Mouse (Mus musculus) hindbrain, embryonic 15.5 days (tissue): Measurements from ENCODE around the gene Ptgfr. TPM values are rescaled to one million over a fixed set of nuclear protein-coding genes. Genes with fewer than 3 reads are reported as not detected.

ENCODE experiments used
- ATAC-seq: fragments of 200-750 bp; cut with Nextera tagmentation; 2 replicates; pipeline ENCODE4 v1.8.0; 2017; ENCODE audit warnings: low read depth, moderate number of reproducible peaks, moderate TSS enrichment; ENCODE audit not compliant: low FRiP score
- H3K27ac ChIP-seq: fragments of 300-500 bp; sonication (generic); replicated peaks from 2 replicates; pipeline ENCODE4 v1.5.1; 2015; ENCODE audit warnings: mild to moderate bottlenecking, inconsistent platforms
- H3K27me3 ChIP-seq: fragments of 300-500 bp; sonication (generic); 2 replicates; pipeline ENCODE4 v1.6.1; 2015; ENCODE audit warnings: control low read depth, inconsistent platforms
- H3K36me3 ChIP-seq: fragments of 300-500 bp; sonication (generic); 2 replicates; pipeline ENCODE4 v1.6.1; 2015; ENCODE audit warnings: control low read depth, inconsistent platforms
- H3K4me1 ChIP-seq: fragments of 300-500 bp; sonication (generic); replicated peaks from 2 replicates; pipeline ENCODE4 v1.6.1; 2015; ENCODE audit warnings: control low read depth, inconsistent platforms
- H3K4me2 ChIP-seq: fragments of 300-500 bp; sonication (generic); 2 replicates; pipeline ENCODE4 v1.6.1; 2015; ENCODE audit warnings: moderate library complexity, mild to moderate bottlenecking, inconsistent platforms
- H3K4me3 ChIP-seq: fragments of 300-500 bp; sonication (generic); 2 replicates; pipeline ENCODE4 v1.5.1; 2015; ENCODE audit warnings: mild to moderate bottlenecking, inconsistent platforms
- H3K9ac ChIP-seq: fragments of 300-500 bp; sonication (generic); 2 replicates; pipeline ENCODE4 v1.6.1; 2015; ENCODE audit warnings: inconsistent platforms
- H3K9me3 ChIP-seq: fragments of 300-500 bp; sonication (generic); 2 replicates; pipeline ENCODE4 v1.6.1; 2016; ENCODE audit warnings: control low read depth, inconsistent platforms
- WGBS: fragments of 180-500 bp; shearing (Covaris S2); methylation state at CpG from one replicate; pipeline ENCODE4 v1.1.7; 2015; 5-methylcytosine and 5-hydroxymethylcytosine counted together
- polyA plus RNA-seq: library from polyadenylated mRNA; unstranded; fragments of >200 nt; fragmentation: Nextera tagmentation; extraction: Ambion mirVana; gene quantifications from 2 replicates; pipeline ENCODE4 v1.2.1, GENCODE M21; 2015

The Ptgfr gene
- polyA plus RNA-seq, 1 experiment from 2014 or later = 0.73 TPM

- WGBS = 66% methylated on average over 3 of the region's 3 CpGs
- H3K27ac ChIP-seq = no peak overlapping the region
- no peaks in the 10 kb centered on the region for H3K9me3 ChIP-seq
- H3K27me3 ChIP-seq = peaks cover 11% of the 10 kb centered on the region; the same call in 1 of the 2 replicates
- no peak for ATAC-seq
- H3K4me3 ChIP-seq = no peak overlapping the region
- H3K36me3 ChIP-seq = no peaks in the 10 kb centered on the region
- H3K4me1 ChIP-seq = peaks cover 10% of the 10 kb centered on the region
- H3K4me2 ChIP-seq = no peak overlapping the region
- no peak overlapping the region for H3K9ac ChIP-seq
These were observed 1.6 kb downstream of the Ptgfr start for GRCm38 (mm10) chr3:151835831-151836230.

- Histone ChIP-seq H3K9ac (no peak overlapping the region), H3K4me1 (no peaks in the 10 kb centered on the region), H3K27ac (no peak overlapping the region), H3K27me3 (no peaks in the 10 kb centered on the region), H3K9me3 (no peaks in the 10 kb centered on the region), H3K4me3 (no peak overlapping the region), H3K36me3 (no peaks in the 10 kb centered on the region), H3K4me2 (no peak overlapping the region)
- ATAC-seq = no peak
- 78% methylated on average over 11 of the region's 11 CpGs for WGBS
These were observed 9.3 kb downstream of the Ptgfr start for GRCm38 (mm10) chr3:151827950-151828610.

- ATAC-seq = no peak
- 82% methylated on average over 4 of the region's 4 CpGs for WGBS
- H3K9me3 ChIP-seq = no peaks in the 10 kb centered on the region
These were observed 17.6 kb downstream of the Ptgfr start for GRCm38 (mm10) chr3:151819811-151820210.

GRCm38 (mm10) chr3:151818265-151818664, 19.2 kb downstream of the Ptgfr start:
- H3K27ac ChIP-seq = no peak overlapping the region
- 83% methylated on average over 6 of the region's 6 CpGs for WGBS
- H3K9ac ChIP-seq = no peak overlapping the region
- no peak overlapping the region for H3K4me3 ChIP-seq
- no peaks in the 10 kb centered on the region for H3K9me3 ChIP-seq
- H3K36me3 ChIP-seq = no peaks in the 10 kb centered on the region
- H3K4me1 ChIP-seq = no peaks in the 10 kb centered on the region
- H3K4me2 ChIP-seq = no peak overlapping the region
- H3K27me3 ChIP-seq = no peaks in the 10 kb centered on the region
- ATAC-seq = no peak

More at GRCm38 (mm10) chr3:151819811-151820210, 17.6 kb downstream of the Ptgfr start:
- H3K4me3 ChIP-seq = no peak overlapping the region
- no peak overlapping the region for H3K4me2 ChIP-seq
- H3K36me3 ChIP-seq = no peaks in the 10 kb centered on the region
- no peak overlapping the region for H3K9ac ChIP-seq
- H3K27me3 ChIP-seq = no peaks in the 10 kb centered on the region
- H3K27ac ChIP-seq = no peak overlapping the region
- no peaks in the 10 kb centered on the region for H3K4me1 ChIP-seq

GRCm38 (mm10) chr3:151808613-151809012, 28.8 kb downstream of the Ptgfr start:
- 82% methylated on average over 2 of the region's 2 CpGs for WGBS
- Histone ChIP-seq H3K27ac (no peak overlapping the region), H3K4me2 (no peak overlapping the region), H3K36me3 (no peaks in the 10 kb centered on the region), H3K4me3 (no peak overlapping the region), H3K9ac (no peak overlapping the region), H3K27me3 (no peaks in the 10 kb centered on the region), H3K9me3 (no peaks in the 10 kb centered on the region), H3K4me1 (no peaks in the 10 kb centered on the region)
- no peak for ATAC-seq

- no peaks in the 10 kb centered on the region for H3K9me3 ChIP-seq
- H3K27ac ChIP-seq = no peak overlapping the region
These were observed 48.8 kb downstream of the Ptgfr start for GRCm38 (mm10) chr3:151788622-151789021.

GRCm38 (mm10) chr3:151775089-151775488, 62.3 kb downstream of the Ptgfr start:
- H3K36me3 ChIP-seq = no peaks in the 10 kb centered on the region
- H3K4me1 ChIP-seq = no peaks in the 10 kb centered on the region
- WGBS = 76% methylated on average over 4 of the region's 4 CpGs
- H3K27ac ChIP-seq = no peak overlapping the region
- no peak overlapping the region for H3K4me2 ChIP-seq
- no peak for ATAC-seq
- H3K9ac ChIP-seq = no peak overlapping the region
- H3K27me3 ChIP-seq = no peaks in the 10 kb centered on the region
- H3K9me3 ChIP-seq = no peaks in the 10 kb centered on the region
- H3K4me3 ChIP-seq = no peak overlapping the region

More at GRCm38 (mm10) chr3:151788622-151789021, 48.8 kb downstream of the Ptgfr start:
- H3K4me3 ChIP-seq = no peak overlapping the region
- no peak overlapping the region for H3K4me2 ChIP-seq
- no peak for ATAC-seq
- no peak overlapping the region for H3K9ac ChIP-seq
- H3K36me3 ChIP-seq = no peaks in the 10 kb centered on the region
- WGBS = 73% methylated on average over 8 of the region's 8 CpGs
- H3K4me1 ChIP-seq = no peaks in the 10 kb centered on the region
- H3K27me3 ChIP-seq = no peaks in the 10 kb centered on the region

GRCm38 (mm10) chr3:151771074-151771473, 66.4 kb downstream of the Ptgfr start:
- Histone ChIP-seq H3K4me2 (no peak overlapping the region), H3K9me3 (no peaks in the 10 kb centered on the region), H3K27ac (no peak overlapping the region), H3K36me3 (no peaks in the 10 kb centered on the region), H3K4me1 (no peaks in the 10 kb centered on the region), H3K27me3 (no peaks in the 10 kb centered on the region), H3K9ac (no peak overlapping the region), H3K4me3 (no peak overlapping the region)
- 64% methylated on average over 3 of the region's 3 CpGs for WGBS
- ATAC-seq = no peak

- Histone ChIP-seq H3K27me3 (no peaks in the 10 kb centered on the region), H3K27ac (no peak within 1 kb of the TSS), H3K4me3 (no peak within 1 kb of the TSS), H3K36me3 (no peaks in the 10 kb centered on the region), H3K4me2 (no peak within 1 kb of the TSS), H3K9me3 (no peaks in the 10 kb centered on the region), H3K4me1 (no peaks in the 10 kb centered on the region), H3K9ac (no peak within 1 kb of the TSS)
- no peak for ATAC-seq
- 70% methylated on average over 7 of the region's 7 CpGs for WGBS
These were observed 87.7 kb downstream of the Ptgfr start, which contains the start of gene Ifi44 for GRCm38 (mm10) chr3:151749737-151750136. Gene Ifi44 (minus strand): TSS chr3:151749960.

GRCm38 (mm10) chr3:151748514-151748913, 88.9 kb downstream of the Ptgfr start:
- ATAC-seq = no peak
- no peak overlapping the region for H3K9ac ChIP-seq
- H3K27ac ChIP-seq = no peak overlapping the region
- H3K4me1 ChIP-seq = no peaks in the 10 kb centered on the region
- 97% methylated on average over 1 of the region's 1 CpGs for WGBS
- no peaks in the 10 kb centered on the region for H3K27me3 ChIP-seq
- no peak overlapping the region for H3K4me3 ChIP-seq
- H3K36me3 ChIP-seq = no peaks in the 10 kb centered on the region
- H3K9me3 ChIP-seq = no peaks in the 10 kb centered on the region
- no peak overlapping the region for H3K4me2 ChIP-seq

Other genes starting within 250 kb of the Ptgfr start
- gene Ifi44, start 87.7 kb downstream of the Ptgfr start, polyA plus RNA-seq = 0.35 and 0.56 TPM in 2 replicates
- not detected in 2 replicates for gene Ifi44l, start 74.7 kb downstream of the Ptgfr start, polyA plus RNA-seq